Mouse (Mus musculus) MEL (cell line): ENCODE data around the gene Gm20715. TPM values are rescaled to one million over a fixed set of nuclear protein-coding genes. Genes with fewer than 3 reads are reported as not detected.
A peak's percentile ranks its signal among the peaks of the same experiment; 100 is the strongest.

Experiments used
- DNase-seq: peaks from one replicate; pipeline ENCODE4 v3.0.0; 2011; ENCODE audit warnings: low read depth, low spot score
- H3K27ac ChIP-seq: 2 replicates; pipeline ENCODE4 v1.5.1; 2012; ENCODE audit warnings: low read depth, mild to moderate bottlenecking, control low read depth, low read length, moderate library complexity; ENCODE audit not compliant: control insufficient read depth
- H3K27me3 ChIP-seq, 2 experiments: fragments of 150-350 bp in 1 of 2; sonication (generic) in 1 of 2; 2 replicates each; pipeline ENCODE4 v1.6.1; 2012; ENCODE audit warnings: low read length in 2 of 2, mild to moderate bottlenecking in 2 of 2, improper control_type of control experiment in 1 of 2, moderate library complexity in 1 of 2; ENCODE audit not compliant: insufficient read depth in 2 of 2, control insufficient read depth in 1 of 2
- H3K36me3 ChIP-seq, 2 experiments: 2 replicates each; pipeline ENCODE4 v1.6.1; 2012 to 2014; ENCODE audit warnings: low read length in 2 of 2, improper control_type of control experiment in 1 of 2, inconsistent platforms in 1 of 2, mild to moderate bottlenecking in 1 of 2; ENCODE audit not compliant: insufficient read depth in 2 of 2, control insufficient read depth in 1 of 2
- H3K4me1 ChIP-seq, 2 experiments: fragments of 150-350 bp in 1 of 2; sonication (generic) in 1 of 2; 2 replicates each; pipeline ENCODE4 v1.6.1; 2012; ENCODE audit warnings: low read length in 2 of 2, improper control_type of control experiment in 1 of 2, mild to moderate bottlenecking in 1 of 2; ENCODE audit not compliant: insufficient read depth in 2 of 2, control insufficient read depth in 1 of 2
- H3K4me3 ChIP-seq, 2 experiments: fragments of 150-350 bp in 1 of 2; sonication (generic) in 1 of 2; 2 replicates each; pipeline ENCODE4 v1.5.1; 2012; ENCODE audit warnings: low read depth in 2 of 2, low read length in 2 of 2, mild to moderate bottlenecking in 2 of 2, moderate library complexity in 2 of 2, control low read depth in 1 of 2, improper control_type of control experiment in 1 of 2; ENCODE audit not compliant: control insufficient read depth in 1 of 2, insufficient read depth in 1 of 2
- H3K79me2 ChIP-seq: 2 replicates; pipeline ENCODE4 v1.6.1; 2012; ENCODE audit warnings: mild to moderate bottlenecking, low read length, moderate library complexity; ENCODE audit not compliant: control insufficient read depth, poor library complexity, insufficient read depth
- H3K9ac ChIP-seq: 2 replicates; pipeline ENCODE4 v1.6.1; 2012; ENCODE audit warnings: low read depth, mild to moderate bottlenecking, control low read depth, low read length, moderate library complexity; ENCODE audit not compliant: control insufficient read depth, poor library complexity, severe bottlenecking
- H3K9me3 ChIP-seq: fragments of 150-350 bp; sonication (generic); replicated peaks from 2 replicates; pipeline ENCODE4 v1.6.1; 2012; ENCODE audit warnings: mild to moderate bottlenecking, low read length, improper control_type of control experiment, moderate library complexity; ENCODE audit not compliant: insufficient read depth
- BHLHE40 ChIP-seq: IDR thresholded peaks from 2 replicates; pipeline ENCODE4 v1.6.1; 2012; ENCODE audit warnings: low read depth, mild to moderate bottlenecking, inconsistent platforms, low read length, improper control_type of control experiment, borderline replicate concordance
- CTCF ChIP-seq, 3 experiments: IDR thresholded peaks in 2 of 3; conservative IDR thresholded peaks in 1 of 3; 2 replicates each; pipeline ENCODE4 v1.5.1; 2011 to 2012; ENCODE audit warnings: low read length in 3 of 3, low read depth in 2 of 3, mild to moderate bottlenecking in 2 of 3, improper control_type of control experiment in 1 of 3, inconsistent platforms in 1 of 3, mixed read lengths in 1 of 3, moderate library complexity in 1 of 3; ENCODE audit not compliant: control insufficient read depth in 1 of 3, insufficient read depth in 1 of 3, poor library complexity in 1 of 3, severe bottlenecking in 1 of 3
- E2F4 ChIP-seq: IDR thresholded peaks from 2 replicates; pipeline ENCODE4 v1.6.1; 2011; ENCODE audit warnings: low read depth, low read length, improper control_type of control experiment, borderline replicate concordance
- ELF1 ChIP-seq: IDR thresholded peaks from 2 replicates; pipeline ENCODE4 v1.6.1; 2014; ENCODE audit warnings: low read depth, mild to moderate bottlenecking, inconsistent platforms, low read length, improper control_type of control experiment, moderate library complexity
- ETS1 ChIP-seq: IDR thresholded peaks from 2 replicates; pipeline ENCODE4 v1.6.1; 2012; ENCODE audit warnings: low read depth, mild to moderate bottlenecking, inconsistent platforms, low read length, improper control_type of control experiment, moderate library complexity
- GABPA ChIP-seq: IDR thresholded peaks from 2 replicates; pipeline ENCODE4 v1.6.1; 2012; ENCODE audit warnings: low read depth, mild to moderate bottlenecking, inconsistent platforms, low read length, improper control_type of control experiment, moderate library complexity
- HCFC1 ChIP-seq: IDR thresholded peaks from 2 replicates; pipeline ENCODE4 v1.6.1; 2012; ENCODE audit warnings: low read depth, mild to moderate bottlenecking, inconsistent platforms, low read length, improper control_type of control experiment, moderate library complexity
- KAT2A ChIP-seq: conservative IDR thresholded peaks from 2 replicates; pipeline ENCODE4 v1.6.1; 2012; ENCODE audit warnings: low read depth, low read length, improper control_type of control experiment, inconsistent platforms
- MEF2A ChIP-seq: IDR thresholded peaks from 2 replicates; pipeline ENCODE4 v1.6.1; 2014; ENCODE audit warnings: low read depth, mild to moderate bottlenecking, inconsistent platforms, low read length, improper control_type of control experiment; ENCODE audit not compliant: poor library complexity, insufficient replicate concordance, severe bottlenecking; ENCODE audit errors: extremely low read depth
- MYB ChIP-seq: IDR thresholded peaks from 2 replicates; pipeline ENCODE4 v1.6.1; 2011; ENCODE audit warnings: mild to moderate bottlenecking, low read depth, low read length, improper control_type of control experiment
- MYC ChIP-seq: IDR thresholded peaks from 2 replicates; pipeline ENCODE4 v1.6.1; 2011; ENCODE audit warnings: low read depth, mild to moderate bottlenecking, low read length, improper control_type of control experiment, moderate library complexity
- NRF1 ChIP-seq: IDR thresholded peaks from 2 replicates; pipeline ENCODE4 v1.6.1; 2014; ENCODE audit warnings: low read depth, mild to moderate bottlenecking, inconsistent platforms, low read length, improper control_type of control experiment, moderate library complexity; ENCODE audit not compliant: poor library complexity, insufficient read depth, severe bottlenecking
- POLR2A ChIP-seq, 2 experiments: IDR thresholded peaks; 2 replicates each; pipeline ENCODE4 v1.6.1; 2011 to 2012; ENCODE audit warnings: low read length in 2 of 2, mild to moderate bottlenecking in 2 of 2, control low read depth in 1 of 2, improper control_type of control experiment in 1 of 2, low read depth in 1 of 2, moderate library complexity in 1 of 2; ENCODE audit not compliant: control insufficient read depth in 1 of 2, insufficient read depth in 1 of 2, poor library complexity in 1 of 2
- POLR2AphosphoS2 ChIP-seq: IDR thresholded peaks from 2 replicates; pipeline ENCODE4 v1.6.1; 2011; ENCODE audit warnings: low read length, improper control_type of control experiment
- POLR2AphosphoS5 ChIP-seq: IDR thresholded peaks from 2 replicates; pipeline ENCODE4 v1.6.1; 2012; ENCODE audit warnings: low read depth, borderline replicate concordance, mild to moderate bottlenecking, inconsistent platforms, low read length, moderate library complexity, mixed read lengths
- RAD21 ChIP-seq: IDR thresholded peaks from 2 replicates; pipeline ENCODE4 v1.6.1; 2011; ENCODE audit warnings: mild to moderate bottlenecking, low read depth, low read length, improper control_type of control experiment
- USF2 ChIP-seq, 2 experiments: IDR thresholded peaks; 2 replicates each; pipeline ENCODE4 v1.6.1; 2011 to 2012; ENCODE audit warnings: improper control_type of control experiment in 2 of 2, low read length in 2 of 2, borderline replicate concordance in 1 of 2, inconsistent platforms in 1 of 2, low read depth in 1 of 2, mild to moderate bottlenecking in 1 of 2; ENCODE audit not compliant: insufficient read depth in 1 of 2
- ZKSCAN1 ChIP-seq: IDR thresholded peaks from 2 replicates; pipeline ENCODE4 v1.6.1; 2012; ENCODE audit warnings: low read depth, mild to moderate bottlenecking, inconsistent platforms, low read length, improper control_type of control experiment, moderate library complexity
- ZNF384 ChIP-seq: IDR thresholded peaks from 2 replicates; pipeline ENCODE4 v1.6.1; 2012; ENCODE audit warnings: low read depth, mild to moderate bottlenecking, inconsistent platforms, low read length, improper control_type of control experiment
- polyA plus RNA-seq, 2 experiments: library from polyadenylated mRNA; stranded (reverse) in 1 of 2; unstranded in 1 of 2; fragments of >175 nt in 1 of 2; fragments of >200 nt in 1 of 2; gene quantifications; 2 replicates each; pipeline versions ENCODE4 v1.2.1 to v1.2.4; 2012; ENCODE audit warnings: low replicate concordance in 2 of 2, low read depth in 1 of 2; ENCODE audit not compliant: insufficient read length in 2 of 2, insufficient read depth in 1 of 2, missing spikeins in 1 of 2
- total RNA-seq: library from RNA; depleted of rRNA; stranded (reverse); fragments of 300-350 nt; gene quantifications from 2 replicates; pipeline ENCODE4 v1.2.3, GENCODE M21; 2012

The Gm20715 gene
- total and polyA plus RNA-seq, 3 experiments = not detected

- Histone ChIP-seq H3K79me2 (no peaks in the 10 kb centered on the region), H3K27ac (no peak overlapping the region)
- TF ChIP-seq USF2 (IDR thresholded peaks at IDR 0.05; ENCODE audit: borderline replicate concordance in 1 of 2, insufficient read depth in 1 of 2, low read depth in 1 of 2, low read length in 2 of 2) (no peak), MYC (no peak), RAD21 (no peak), GABPA (no peak), ZKSCAN1 (no peak), NRF1 (no peak), ETS1 (no peak), KAT2A (no peak), ZNF384 (no peak), ELF1 (no peak)
- TF ChIP-seq, all 39 proteins: peak for 0
- DNase-seq = no peak
- H3K9me3 ChIP-seq = no peaks in the 10 kb centered on the region
- peaks cover 0 to 2% of the 10 kb centered on the region in 2 experiments; a peak in 1 of 4 replicates for H3K36me3 ChIP-seq
- no peak overlapping the region for H3K9ac ChIP-seq
- no peaks in the 10 kb centered on the region for H3K27me3 ChIP-seq
- H3K4me1 ChIP-seq = peaks cover 0 to 11% of the 10 kb centered on the region in 2 experiments; a peak in 2 of 4 replicates
- no peak overlapping the region for H3K4me3 ChIP-seq
These were observed 23.1 kb upstream of the Gm20715 start for GRCm38 (mm10) chr7:6386995-6387394.

DNA sequence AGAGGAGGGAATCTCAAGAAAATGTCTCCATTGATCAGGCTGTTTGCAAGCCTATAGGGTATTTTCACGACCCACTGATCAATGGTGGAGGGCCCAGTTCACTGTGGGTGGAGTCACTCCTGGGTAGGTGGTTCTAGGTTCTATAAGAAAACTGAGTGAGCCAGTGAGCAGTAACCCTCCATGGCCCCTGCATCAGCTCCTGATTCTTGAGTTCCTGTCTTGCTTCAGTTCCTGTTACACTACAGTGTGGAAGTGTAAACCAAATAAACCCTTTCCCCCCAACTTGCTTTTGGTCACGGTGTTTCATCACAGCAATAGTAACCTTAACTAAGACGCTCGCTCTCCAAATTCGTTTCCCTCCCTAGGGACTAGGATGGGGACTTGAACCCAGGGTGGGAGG is 21.1 kb upstream of the Gm20715 start:
- no peaks in the 10 kb centered on the region for H3K9me3 ChIP-seq
- no peak overlapping the region for H3K27ac ChIP-seq
- DNase-seq = no peak
- H3K4me1 ChIP-seq = peaks cover 0 to 3% of the 10 kb centered on the region in 2 experiments; a peak in 2 of 4 replicates
- TF ChIP-seq BHLHE40 (no peak), E2F4 (no peak), POLR2A (IDR thresholded peaks at IDR 0.05; ENCODE audit: control insufficient read depth in 1 of 2, insufficient read depth in 1 of 2, low read depth in 1 of 2, low read length in 2 of 2, poor library complexity in 1 of 2) (no peak), HCFC1 (no peak), KAT2A (no peak)
- no peak overlapping the region for H3K4me3 ChIP-seq
- H3K9ac ChIP-seq = no peak overlapping the region
- H3K36me3 ChIP-seq = no peaks in the 10 kb centered on the region; a peak in 1 of 4 replicates
- H3K79me2 ChIP-seq = no peaks in the 10 kb centered on the region
- no peaks in the 10 kb centered on the region for H3K27me3 ChIP-seq

DNA sequence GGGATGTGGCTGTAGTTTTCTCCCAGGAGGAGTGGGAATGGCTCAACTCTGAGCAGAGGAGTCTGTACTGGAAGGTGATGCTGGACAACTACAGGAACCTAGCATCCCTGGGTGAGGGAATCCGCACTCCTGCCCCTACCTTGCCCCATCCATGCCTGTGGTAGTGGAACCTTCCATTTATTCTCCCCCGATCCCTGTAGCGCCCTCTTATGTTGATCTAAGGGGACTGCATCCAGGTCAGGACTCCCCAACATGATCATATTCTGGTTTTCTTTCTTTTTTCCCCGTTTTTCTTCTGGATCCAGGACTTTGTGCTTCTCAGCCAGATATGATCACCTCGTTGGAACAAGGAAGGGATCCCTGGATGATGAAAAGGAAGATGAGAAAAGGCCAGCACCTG is 20.6 kb upstream of the Gm20715 start:
- H3K27me3 ChIP-seq = no peaks in the 10 kb centered on the region
- H3K79me2 ChIP-seq = no peaks in the 10 kb centered on the region
- H3K9me3 ChIP-seq = no peaks in the 10 kb centered on the region
- H3K9ac ChIP-seq = no peak overlapping the region
- H3K36me3 ChIP-seq = no peaks in the 10 kb centered on the region; a peak in 1 of 4 replicates
- no peak for TF ChIP-seq MYB
- TF ChIP-seq POLR2AphosphoS5 = no peak
- TF ChIP-seq MEF2A = no peak
- no peak for TF ChIP-seq POLR2AphosphoS2
- peak in 1 of 3 experiments; percentile 44; a peak in 3 of 6 replicates for TF ChIP-seq CTCF (IDR thresholded peaks at IDR 0.05 in 2 of 3, conservative IDR thresholded peaks at IDR 0.05 in 1 of 3; ENCODE audit: control insufficient read depth in 1 of 3, insufficient read depth in 1 of 3, low read depth in 2 of 3, low read length in 3 of 3, poor library complexity in 1 of 3, severe bottlenecking in 1 of 3)
- TF ChIP-seq ETS1 = no peak
- TF ChIP-seq, all 39 proteins: peak for 1
- H3K4me3 ChIP-seq = no peak overlapping the region
- no peak overlapping the region for H3K27ac ChIP-seq
- no peaks in the 10 kb centered on the region for H3K4me1 ChIP-seq
- no peak for DNase-seq
